Mouse (Mus musculus): ENCODE data around the gene Lrrc3b.

The Lrrc3b gene

DNA sequence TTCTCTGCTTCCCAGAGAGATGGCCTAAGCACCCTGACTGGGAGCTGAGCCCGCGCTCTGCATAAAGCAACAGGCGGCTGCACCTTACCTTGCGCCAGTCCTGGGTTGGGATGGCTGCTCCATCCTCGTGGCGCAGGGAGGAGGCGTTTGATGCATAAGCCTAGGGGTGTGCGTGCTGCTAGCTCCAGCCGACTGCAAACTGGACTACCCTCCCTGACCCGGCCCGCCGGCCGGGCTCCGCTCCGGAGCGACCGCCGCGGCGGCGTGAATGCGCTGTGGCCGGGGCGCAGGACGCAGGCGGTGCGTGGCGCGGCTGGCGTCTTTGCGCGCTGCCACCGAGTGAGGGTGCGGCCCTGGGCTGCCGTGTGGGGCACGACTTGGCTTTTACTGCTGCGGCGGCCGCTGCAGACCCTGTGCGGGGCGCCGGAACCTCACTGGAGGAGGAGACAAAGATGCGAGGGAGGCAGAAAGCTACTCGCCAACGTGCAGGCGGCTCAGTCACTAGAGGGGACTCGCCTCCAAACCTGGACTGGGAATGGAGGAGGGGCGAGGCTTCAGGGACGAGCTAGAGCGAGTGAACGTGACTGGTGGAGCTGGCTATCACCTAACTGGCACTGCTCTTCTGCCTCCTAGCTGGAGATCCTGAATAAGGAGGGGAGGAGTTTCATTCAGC lies at the start of gene Lrrc3b:
Lrrc3b (minus strand) TSS at position 503 of the 673 bp plus-strand sequence.
- in situ Hi-C loops (cut with MboI, MseI): loop anchor here (5.0 kb wide), 1 partner anchor 49 kb away; no protein-coding TSS in a partner anchor

DNA sequence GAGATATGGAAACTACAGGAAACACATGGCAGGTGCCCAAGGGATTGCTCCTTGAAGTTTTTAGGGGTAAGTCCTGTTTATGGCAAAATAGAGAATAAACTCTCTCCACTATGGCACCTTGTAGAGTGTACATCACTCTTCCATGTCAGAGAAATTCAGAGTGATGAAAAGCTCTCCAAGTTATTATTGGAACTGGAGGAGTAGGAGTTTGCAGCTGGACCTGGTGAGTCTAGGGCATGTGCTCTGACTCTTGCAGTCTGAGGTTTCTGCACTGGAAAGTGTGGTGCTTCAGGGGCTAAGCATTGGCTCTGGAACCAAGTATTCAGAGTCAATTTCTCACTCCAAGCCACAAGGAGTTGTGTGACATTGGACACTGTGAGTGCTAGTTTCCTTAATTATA lies 38.9 kb upstream of the Lrrc3b start:
- in situ Hi-C loops (cut with MboI, MseI): no loop called here

DNA sequence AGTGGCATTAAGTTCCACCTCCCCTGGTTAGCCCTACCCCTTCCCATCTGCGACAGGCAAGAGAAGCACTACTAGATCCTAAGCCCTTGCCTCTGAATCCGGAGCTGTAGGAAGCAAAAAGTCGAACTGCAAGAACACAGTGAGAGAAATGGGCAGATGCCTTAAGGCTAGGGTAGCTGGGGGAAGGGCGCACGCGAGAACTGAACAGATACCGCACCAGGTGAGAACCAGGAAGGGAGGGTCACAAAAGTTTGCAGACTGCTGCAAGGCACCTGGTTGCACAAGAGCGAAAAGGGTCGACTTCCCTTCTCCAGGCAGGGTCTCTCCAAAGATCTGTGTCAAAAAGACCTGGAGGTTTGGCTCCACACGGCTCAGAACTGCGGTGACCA lies 697 bp downstream of the Lrrc3b start:
- in situ Hi-C loops (cut with MboI, MseI): loop anchor here (5.0 kb wide), 1 partner anchor 49 kb away; no protein-coding TSS in a partner anchor

DNA sequence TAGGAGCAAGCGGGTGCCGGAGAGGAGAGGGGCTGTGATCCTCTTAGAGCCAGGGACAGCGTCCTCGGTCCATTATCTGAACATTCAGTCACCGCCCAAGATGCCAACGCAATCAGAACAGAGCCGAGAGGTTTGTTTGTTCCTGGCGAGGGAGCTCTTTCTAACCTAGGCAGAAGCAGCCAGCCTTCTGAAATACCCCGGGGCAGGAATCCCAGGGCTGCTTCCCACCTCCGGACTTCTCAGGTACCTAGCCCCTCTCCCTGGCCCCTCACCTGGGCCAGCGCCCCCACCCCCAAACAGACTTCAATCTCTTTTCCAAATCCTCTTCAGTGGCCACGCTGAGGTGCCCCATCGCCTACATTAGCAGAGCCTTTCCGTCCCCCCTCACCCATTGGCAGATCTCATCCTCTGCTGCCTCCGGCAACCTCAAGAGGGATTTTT lies 1.3 kb downstream of the Lrrc3b start:
- in situ Hi-C loops (cut with MboI, MseI): loop anchor here (5.0 kb wide), 1 partner anchor 50 kb away; no protein-coding TSS in a partner anchor

DNA sequence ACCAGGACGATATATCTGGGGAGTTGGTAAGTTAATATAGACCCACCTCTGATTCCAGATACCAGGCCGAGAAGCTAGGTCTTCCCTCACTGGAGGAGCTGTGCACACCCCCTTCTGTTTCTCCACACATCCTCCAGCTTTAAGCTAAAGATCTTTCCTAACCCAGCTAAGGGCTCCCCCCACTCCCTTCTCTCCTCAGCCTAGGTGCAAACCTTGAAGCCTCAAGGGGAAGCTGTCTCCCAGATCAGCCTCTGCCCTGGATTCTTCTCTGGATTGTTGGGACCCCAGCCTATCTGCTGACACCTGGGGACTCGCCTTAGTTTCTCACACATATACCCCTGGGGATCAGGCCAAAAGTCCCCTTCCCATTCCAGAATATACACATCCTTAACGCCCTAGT lies 1.7 kb downstream of the Lrrc3b start:
- in situ Hi-C loops (cut with MboI, MseI): loop anchor here (5.0 kb wide), 1 partner anchor 50 kb away; no protein-coding TSS in a partner anchor

DNA sequence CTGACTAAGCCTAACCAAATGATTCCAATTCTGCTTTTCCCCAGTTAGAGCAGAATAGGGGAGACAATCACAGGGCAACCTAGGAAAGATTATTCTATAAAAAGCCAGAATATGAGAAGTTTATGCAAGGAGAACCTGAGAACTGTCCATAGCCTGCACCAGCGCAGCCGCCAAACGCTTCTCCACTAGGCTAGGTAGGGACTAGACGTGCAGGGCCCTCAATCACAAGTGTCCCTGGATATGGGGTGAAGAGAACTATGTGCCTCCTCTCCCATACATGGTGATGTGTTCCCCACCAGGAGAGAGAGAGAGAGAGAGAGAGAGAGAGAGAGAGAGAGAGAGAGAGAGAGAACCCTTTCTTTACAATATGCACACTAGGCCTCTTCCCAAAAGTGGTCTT lies 2.2 kb downstream of the Lrrc3b start:
- in situ Hi-C loops (cut with MboI, MseI): loop anchor here (5.0 kb wide), 1 partner anchor 51 kb away; no protein-coding TSS in a partner anchor

DNA sequence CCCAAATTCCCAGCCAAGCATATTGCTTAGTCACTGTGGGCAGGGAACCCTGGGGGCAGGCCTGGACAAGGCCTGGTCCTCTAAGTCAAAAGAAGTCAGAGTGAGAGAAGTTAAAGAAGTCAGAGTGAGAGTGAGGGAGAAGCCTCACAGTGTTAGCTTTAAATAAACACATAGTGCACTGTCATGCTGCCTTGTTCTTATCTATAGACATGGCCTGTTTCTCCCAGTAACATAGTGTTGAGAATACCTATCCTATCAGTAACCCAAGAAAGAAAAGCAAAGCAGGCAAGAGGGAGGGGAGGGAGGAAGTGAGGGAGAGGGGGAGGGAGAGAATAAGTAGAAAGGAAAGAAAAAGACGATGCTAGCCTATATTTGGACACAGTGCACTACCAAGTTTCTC lies 6.4 kb downstream of the Lrrc3b start:
- in situ Hi-C loops (cut with MboI, MseI): no loop called here

DNA sequence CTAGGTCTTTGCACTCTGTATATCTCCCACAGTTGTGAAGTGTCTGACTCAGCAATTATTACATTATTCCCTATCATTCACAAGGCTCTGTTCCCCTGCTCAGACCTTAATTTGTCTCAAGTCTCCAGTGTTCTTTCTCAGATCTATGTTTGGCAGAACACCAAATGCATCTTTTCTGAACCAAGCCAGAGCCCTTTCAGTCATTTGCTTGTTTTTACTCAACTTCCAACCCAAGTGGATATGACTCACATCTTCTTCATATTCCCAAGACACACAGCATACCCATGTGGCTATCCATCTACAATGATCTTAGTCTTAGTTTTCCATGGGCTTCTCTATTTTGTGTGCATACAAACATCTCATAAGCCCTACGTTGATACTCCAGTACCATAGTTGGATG lies 17.2 kb downstream of the Lrrc3b start:
- in situ Hi-C loops (cut with MboI, MseI): no loop called here

DNA sequence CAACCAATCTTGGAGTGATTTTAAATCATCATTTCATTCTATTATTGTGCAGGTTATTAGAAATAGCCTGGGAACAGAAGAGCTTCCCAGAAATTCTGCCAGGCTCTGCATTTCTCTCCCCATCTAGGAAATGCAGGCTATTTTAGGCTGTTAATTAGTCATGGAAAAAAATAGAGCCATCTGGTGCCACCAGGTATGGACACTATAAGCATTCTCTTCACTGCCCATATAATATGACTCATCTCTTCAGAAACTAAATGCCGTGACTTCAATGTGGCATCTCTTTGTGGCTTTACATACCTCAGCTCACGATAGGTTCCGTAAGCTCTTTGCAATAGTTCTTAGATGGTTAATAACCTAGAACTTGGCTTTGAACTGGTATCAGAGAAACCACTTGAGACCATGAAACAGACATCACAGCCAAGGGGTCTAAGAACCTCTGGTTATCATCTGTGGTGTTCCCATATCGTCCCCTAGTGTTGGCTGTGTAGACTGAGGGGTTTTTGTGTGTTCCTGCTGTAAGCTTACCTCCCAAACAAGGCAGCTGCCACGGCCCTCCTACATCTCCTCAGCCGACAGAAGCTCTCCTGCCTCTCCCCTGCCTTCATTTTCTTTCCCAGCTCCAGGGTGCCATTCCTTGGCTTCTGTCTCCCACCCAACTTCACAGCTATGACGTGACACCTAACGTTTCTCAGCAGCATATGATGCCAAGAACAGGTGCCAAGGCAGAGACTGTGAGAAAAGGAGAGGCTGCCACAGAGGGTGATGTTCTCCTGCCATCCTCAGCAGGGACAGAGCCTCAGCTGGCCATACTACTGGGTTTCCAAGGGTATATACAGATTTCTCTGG lies 27.9 kb downstream of the Lrrc3b start:
- in situ Hi-C loops (cut with MboI, MseI): no loop called here

DNA sequence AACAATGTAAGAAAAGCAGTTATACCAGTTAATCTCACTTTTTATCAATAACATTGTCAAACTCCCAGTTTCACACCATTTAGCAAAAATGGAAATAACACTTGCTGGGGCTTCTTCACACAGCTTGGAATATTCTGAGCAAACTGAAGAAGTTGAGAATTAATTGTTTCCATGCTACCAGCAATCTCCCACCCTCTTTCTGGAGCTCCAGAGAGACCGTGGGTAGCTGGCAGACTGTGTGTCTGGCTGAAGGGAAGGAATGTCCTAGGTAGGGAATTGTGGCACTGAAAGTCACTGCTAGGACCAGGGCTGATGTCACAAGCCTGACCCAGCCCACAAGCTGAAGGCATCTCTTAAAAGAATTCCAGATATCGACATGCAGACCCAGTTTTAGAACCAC lies 53.3 kb downstream of the Lrrc3b start:
- in situ Hi-C loops (cut with MboI, MseI): no loop called here

DNA sequence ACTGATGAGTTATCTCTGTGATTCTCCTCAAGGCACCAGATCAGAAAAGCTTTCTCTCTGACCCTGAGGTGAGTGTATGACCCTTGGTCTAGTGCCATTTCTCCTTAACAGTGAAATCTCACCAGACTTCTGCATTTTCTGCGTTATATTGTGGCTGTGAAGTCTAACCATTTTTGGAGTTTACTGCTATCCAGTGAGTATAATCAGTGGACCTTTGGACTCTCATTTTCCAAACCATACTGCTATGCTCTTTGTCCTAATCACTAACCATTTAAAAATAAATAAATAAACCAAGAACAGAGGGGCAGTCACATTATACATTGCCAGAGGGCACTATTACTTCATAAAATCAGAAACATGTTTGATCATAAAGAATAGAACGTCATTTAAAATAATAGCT lies 53.8 kb downstream of the Lrrc3b start:
- in situ Hi-C loops (cut with MboI, MseI): no loop called here

DNA sequence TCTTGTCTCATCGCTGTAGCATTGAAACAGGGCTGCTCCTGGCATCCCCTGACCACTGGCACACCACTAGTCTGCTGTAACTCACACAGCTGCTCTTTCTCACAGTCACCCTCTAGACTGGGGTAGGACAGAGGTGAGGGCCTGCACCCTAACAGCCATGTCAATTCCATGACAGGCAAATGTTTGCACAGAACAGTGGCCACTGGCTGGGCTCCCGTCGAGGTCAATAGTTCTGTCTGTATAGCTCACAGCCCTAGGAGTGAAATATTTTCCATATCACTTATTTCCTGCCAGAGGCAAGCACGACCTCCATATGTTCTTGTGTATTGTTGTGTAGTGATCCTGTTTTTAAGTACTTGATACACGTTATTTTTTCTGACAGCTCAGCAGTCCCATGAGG lies 54.3 kb downstream of the Lrrc3b start:
- in situ Hi-C loops (cut with MboI, MseI): no loop called here

DNA sequence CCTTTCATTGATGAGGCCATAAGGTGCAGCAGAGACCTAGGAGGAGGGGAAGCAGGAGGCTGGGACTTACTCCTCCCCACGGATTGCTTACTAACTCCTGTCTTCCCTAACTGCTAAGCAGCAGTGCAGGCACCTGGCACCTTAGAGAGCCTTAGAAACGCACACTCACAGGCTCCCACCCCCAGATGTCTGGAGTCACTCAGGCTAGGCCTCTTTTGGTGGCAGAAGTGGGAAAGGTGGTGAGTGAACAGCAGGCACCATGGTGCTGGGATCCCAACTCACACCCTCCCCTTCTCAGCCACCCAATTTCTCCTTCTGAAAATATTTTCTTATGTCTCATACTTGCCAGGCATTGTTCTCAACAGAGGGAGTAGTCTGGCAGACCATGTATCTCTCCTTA lies 55.7 kb downstream of the Lrrc3b start:
- in situ Hi-C loops (cut with MboI, MseI): no loop called here

DNA sequence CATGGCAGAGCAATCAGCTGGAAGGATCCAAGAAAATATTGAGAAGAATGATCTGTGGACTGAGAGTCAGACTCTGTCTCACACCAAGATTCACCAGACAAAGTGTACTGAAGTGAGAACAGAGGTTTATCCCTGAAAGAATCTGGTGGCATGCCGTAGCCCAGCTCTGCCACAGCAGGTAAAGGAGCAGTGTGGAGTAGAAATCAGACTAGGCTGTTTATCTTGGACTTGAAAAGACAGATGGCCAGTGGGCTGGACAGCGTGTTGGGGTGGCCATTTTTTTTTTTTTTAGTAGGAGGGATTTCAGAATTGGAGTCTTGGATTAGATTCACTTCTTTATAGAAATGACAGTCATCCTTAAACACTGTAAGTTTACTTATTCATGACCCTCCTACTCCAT lies 61.4 kb downstream of the Lrrc3b start:
- in situ Hi-C loops (cut with MboI, MseI): no loop called here

DNA sequence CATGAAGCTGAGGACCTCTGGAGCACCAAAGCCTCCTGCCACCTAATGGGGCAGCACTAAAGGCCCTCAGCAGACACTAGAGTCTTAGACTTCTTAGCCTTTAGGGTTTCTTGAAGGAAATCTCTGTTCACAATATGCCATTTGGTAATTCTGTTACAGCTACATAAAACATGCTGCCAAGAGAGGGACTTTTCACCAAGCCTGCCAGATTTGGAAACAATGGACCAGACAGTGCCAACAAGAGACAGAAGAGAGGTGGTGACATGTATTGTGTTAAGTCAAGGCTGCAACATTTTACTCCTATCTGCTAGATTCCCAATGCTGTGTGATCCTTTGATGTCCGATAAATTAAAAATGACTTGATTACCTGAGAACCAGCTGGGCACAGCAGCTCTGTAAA lies 62.0 kb downstream of the Lrrc3b start:
- in situ Hi-C loops (cut with MboI, MseI): no loop called here

DNA sequence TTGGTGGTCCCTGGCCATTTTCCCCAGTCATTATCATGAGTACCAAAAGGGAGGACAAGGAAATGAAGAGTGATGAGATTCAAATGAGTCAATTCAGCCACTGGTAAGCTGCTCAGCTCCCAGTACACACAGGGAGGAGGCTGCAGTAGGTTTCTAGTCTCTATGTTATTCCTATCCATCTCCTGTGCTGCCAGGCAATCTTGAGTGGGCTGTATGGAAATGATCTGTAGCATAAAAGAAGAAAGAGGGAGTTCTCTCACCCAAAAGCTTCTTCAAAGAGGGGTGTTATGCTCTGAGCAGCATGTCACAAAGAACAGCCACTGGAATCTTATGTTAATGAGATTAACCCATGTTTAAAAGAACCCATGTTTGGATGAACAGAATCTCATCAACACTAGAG lies 64.5 kb downstream of the Lrrc3b start:
- in situ Hi-C loops (cut with MboI, MseI): no loop called here

DNA sequence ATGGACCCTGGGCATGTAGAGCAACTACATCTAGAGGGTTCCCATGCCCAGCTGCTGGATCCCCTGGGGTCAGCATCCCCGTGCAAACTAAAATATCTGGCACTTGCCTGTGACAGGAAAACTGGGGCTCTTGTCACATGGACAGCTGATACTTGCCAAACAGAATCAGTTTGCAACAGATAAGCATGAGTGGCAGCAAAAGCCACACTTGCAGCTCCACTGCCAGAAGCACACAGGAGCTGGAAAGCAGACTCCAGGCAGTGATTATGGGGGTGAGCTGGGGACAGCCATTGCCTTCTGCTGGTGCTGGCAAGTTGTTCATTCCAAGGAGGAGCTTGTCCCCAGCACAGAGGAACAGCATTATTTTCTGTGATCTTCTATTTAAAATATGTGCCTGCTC lies 65.8 kb downstream of the Lrrc3b start:
- in situ Hi-C loops (cut with MboI, MseI): no loop called here

DNA sequence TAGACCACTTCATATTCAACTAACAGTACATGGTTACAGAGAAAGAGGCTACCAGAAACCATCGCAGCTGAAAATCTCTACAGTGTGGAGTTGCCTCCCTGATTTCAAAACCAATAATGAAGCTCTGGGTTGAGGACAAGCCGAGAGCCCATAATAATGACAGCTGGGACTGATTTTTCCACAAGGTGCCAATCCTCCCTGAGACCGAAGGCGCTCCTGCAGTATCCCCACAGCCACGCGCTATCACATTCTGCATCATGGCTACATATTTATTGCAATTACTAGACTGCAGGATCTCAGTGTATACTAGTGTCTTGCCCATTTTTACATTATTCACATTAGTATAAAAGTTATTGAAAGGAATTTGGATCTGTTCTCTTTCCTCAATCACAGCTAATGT lies 73.7 kb downstream of the Lrrc3b start:
- in situ Hi-C loops (cut with MboI, MseI): no loop called here

DNA sequence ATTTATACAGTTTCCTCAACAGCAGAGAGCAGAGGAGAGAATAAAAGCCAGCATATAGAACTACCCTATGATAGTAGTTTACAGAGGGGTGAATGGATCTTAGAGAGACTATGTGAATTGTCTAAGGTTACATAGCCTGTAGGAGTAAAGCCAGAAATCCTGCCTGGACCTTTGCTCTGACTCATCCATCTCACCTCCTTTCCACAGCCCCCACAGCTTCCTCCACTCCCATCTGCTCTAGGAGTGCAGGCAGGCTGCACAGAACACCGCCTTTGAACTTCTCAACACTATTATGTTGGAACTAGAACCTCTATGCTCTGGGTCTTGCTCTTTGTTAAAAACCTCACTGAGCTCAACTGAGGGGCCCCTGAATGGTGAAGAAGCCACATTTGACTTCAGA lies 78.9 kb downstream of the Lrrc3b start:
- in situ Hi-C loops (cut with MboI, MseI): loop anchor here (5.0 kb wide), 1 partner anchor 522 kb away; no protein-coding TSS in a partner anchor

DNA sequence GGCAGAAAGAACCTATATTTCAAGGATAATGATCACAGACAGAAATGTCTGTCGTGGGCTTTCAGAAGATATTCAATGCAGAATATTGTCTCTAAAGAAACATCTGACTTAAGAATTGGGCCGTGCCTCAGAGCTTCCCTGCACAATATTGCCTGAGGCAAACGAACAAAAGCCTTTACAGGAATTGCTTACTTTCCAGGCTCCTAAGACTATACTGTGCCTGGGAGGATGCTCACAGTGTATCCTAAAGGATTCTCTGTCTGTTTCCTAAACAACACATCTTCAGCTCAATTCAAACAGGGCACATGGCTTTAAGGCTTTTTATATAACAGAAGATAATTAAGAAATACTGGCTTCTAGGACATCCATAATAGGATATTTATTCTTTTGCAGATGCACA lies 79.7 kb downstream of the Lrrc3b start:
- in situ Hi-C loops (cut with MboI, MseI): no loop called here

DNA sequence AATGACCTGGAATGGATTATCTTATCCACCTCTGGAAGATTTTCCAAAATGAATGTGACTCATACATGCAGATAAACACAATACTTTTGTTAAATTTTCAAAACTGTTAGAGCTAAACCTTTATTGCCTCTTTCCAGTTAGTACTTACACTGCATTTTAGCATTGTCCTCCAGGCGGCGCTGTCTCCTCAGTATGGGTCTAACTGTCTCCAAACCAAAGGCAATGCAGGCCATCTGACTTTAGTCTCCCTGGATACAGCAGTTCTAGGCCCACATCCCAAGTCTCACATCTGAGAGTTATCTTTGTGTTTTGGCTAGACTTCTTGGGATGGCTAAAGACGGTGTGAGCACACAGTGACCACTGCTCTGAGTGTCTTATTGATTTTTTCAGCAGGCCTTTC lies 83.3 kb downstream of the Lrrc3b start:
- in situ Hi-C loops (cut with MboI, MseI): no loop called here

DNA sequence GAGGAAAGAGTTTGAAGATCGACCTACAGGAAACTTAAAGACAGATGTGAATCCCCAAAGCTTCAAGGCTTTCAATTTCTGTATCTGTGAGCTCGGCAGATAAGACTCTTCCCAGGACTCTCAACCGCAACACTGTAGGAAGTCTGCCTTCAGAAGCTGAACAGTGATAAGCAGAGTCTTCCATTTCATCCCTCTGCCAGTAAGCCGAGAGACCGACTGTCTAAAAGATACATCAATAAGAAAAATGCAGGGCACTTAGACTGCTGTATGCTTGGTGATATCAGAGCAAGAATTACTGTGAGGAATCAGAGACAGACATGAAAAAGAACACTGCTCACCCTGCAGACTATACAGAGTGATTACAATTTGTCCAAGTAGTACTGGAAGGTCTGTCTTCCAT lies 84.5 kb downstream of the Lrrc3b start:
- in situ Hi-C loops (cut with MboI, MseI): loop anchor here (5.0 kb wide), 1 partner anchor 853 kb away; no protein-coding TSS in a partner anchor

DNA sequence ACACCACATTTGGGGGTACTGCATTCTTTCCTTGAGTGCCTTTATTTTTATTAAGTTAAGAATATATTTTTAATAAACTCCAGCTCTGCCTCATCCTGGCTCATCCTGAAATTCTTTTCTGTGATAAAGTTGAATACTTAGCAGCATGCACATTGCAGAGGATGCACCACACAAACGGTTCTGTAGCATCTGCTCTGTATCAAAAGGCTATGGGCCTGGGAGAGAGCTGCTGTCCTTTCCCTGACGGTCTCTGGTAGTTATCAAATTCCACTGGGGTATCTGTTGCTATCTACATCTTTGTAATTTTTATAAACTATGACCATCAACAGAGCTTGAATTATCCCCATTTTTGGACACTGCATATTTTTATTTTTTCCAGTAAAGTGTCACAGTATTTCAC lies 105.7 kb downstream of the Lrrc3b start:
- in situ Hi-C loops (cut with MboI, MseI): no loop called here

All from T-helper 1 cell (primary cell).